Mouse (Mus musculus): ENCODE measurements around the gene Pxk. TPM values are rescaled to one million over a fixed set of nuclear protein-coding genes. Genes with fewer than 3 reads are reported as not detected.

Pxk gene
- polyA plus RNA-seq, 1 experiment from 2014 or later, result 31.5 TPM

DNA sequence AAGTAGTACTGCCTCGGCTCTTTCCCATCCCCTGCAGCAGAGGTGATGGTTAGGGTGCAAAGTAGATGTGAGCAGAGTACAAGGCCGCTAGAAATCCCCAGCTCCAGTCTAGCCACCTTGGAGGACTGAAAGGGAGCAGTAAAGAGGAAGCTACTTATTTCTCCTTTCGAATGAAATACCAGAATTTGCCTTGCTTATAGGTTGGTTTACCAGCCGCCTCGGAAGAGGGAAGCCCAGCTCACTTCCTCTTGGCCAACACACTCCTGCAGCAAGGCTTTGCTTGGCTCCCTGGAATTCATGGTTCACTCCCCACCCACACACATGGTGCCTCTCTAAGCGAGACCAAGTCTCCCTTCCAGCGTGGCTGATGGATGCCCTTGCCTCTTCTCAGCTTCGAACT lies 34.8 kb downstream of the Pxk start:
- no peak overlapping the region for H3K4me3 ChIP-seq
- H3K9ac ChIP-seq, result no peak overlapping the region
- no peak overlapping the region for H3K4me2 ChIP-seq (replicated peaks)
- no peaks in the 10 kb centered on the region for H3K4me1 ChIP-seq
- no peak overlapping the region for H3K27ac ChIP-seq
- H3K9me3 ChIP-seq, result no peaks in the 10 kb centered on the region
- 81% methylated on average over 8 of the region's 8 CpGs for WGBS
- peaks cover 24% of the 10 kb centered on the region for H3K36me3 ChIP-seq
- ATAC-seq (ENCODE audit: low FRiP score, low read depth), result no peak
- H3K27me3 ChIP-seq, result no peaks in the 10 kb centered on the region

GRCm38 (mm10) chr14:8134234-8134633 lies 36.2 kb downstream of the Pxk start:
- Histone ChIP-seq H3K4me1 (no peaks in the 10 kb centered on the region), H3K4me3 (no peak overlapping the region), H3K27ac (no peak overlapping the region), H3K9me3 (no peaks in the 10 kb centered on the region), H3K27me3 (no peaks in the 10 kb centered on the region), H3K9ac (no peak overlapping the region), H3K36me3 (peaks cover 29% of the 10 kb centered on the region), H3K4me2 (replicated peaks) (no peak overlapping the region)
- no peak for ATAC-seq (ENCODE audit: low FRiP score, low read depth)
- 73% methylated on average over 2 of the region's 2 CpGs for WGBS

- Histone ChIP-seq H3K9me3 (no peaks in the 10 kb centered on the region), H3K4me3 (no peak overlapping the region), H3K9ac (no peak overlapping the region), H3K27me3 (no peaks in the 10 kb centered on the region), H3K4me2 (replicated peaks) (no peak overlapping the region), H3K4me1 (peaks cover 5% of the 10 kb centered on the region; the same call in 1 of the 2 replicates), H3K36me3 (peaks cover 32% of the 10 kb centered on the region), H3K27ac (no peak overlapping the region)
- no peak for ATAC-seq (ENCODE audit: low FRiP score, low read depth)
- 69% methylated on average over 3 of the region's 3 CpGs for WGBS
Observed at GRCm38 (mm10) chr14:8135130-8135529, 37.1 kb downstream of the Pxk start.

DNA sequence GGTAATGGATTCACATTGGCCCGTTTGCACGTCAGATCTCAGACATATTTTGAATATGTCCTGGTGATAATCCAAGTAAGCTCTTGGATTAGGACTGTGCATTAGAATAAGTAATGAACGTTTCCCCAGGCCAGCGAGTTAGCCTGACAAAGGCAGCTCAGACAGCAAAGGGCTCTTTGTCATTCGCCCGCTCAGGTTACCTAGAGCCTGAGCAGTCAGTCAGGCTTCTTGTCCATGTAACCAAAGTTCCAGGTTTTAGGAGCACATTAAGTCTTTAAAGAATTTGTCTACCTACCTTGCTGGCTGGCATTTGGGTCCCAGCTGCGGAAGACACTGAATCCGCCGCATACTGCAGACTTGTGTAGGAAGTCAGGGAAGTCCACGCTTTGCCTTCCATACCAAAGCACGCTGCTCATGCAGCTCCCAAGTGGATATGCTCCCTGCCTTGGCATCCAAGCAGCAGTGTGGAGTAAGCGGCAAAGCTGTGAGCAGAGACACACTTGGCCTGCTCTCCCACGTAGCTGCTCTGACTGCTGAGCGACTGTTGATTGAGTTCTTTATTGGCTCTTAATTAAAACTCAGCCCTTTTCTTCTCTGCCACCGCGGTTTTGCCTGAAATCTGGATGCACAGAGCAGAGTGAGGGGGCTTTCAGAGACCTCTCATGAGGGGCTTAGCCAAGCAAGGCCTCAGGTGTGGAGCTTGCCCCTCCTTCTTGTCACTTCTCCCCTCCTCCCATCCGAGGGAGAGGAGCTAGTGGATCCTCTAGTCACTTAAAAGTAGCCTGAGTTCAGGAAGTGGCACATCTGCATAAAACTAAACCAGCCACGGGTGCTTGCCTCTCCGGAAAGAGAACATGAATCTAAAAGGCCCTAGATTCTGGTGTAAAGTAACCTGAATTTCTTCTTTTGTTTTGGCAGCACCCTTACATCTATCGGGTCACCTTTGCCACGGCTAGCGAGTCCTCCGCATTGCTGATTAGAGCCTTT lies 42.0 kb downstream of the Pxk start:
- Histone ChIP-seq H3K9me3 (no peaks in the 10 kb centered on the region), H3K36me3 (peaks cover 45% of the 10 kb centered on the region), H3K27me3 (no peaks in the 10 kb centered on the region), H3K4me2 (replicated peaks) (no peak overlapping the region), H3K4me3 (no peak overlapping the region), H3K27ac (no peak overlapping the region), H3K4me1 (peaks cover 7% of the 10 kb centered on the region; the same call in 1 of the 2 replicates), H3K9ac (no peak overlapping the region)
- WGBS, result 54% methylated on average over 23 of the region's 23 CpGs
- no peak for ATAC-seq (ENCODE audit: low FRiP score, low read depth)

DNA sequence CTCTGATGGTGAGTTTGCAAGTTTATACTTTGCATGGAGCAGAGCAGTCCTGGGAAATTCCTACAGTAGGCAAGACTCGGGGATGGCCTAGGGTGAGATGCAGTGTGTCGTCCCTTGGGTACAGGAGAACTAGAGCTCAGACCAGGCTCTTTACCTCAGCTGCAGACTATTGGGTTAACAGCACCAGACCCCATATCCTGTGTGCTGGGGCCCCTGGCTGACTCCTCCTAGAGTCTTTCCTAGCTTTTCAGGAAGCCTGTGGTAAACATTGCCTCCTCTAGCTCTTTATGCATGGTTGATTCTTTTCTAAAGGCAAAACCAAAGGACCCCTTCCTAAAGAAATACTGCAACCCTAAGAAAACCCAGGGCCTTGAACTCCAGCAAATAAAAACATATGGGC lies 43.1 kb downstream of the Pxk start:
- H3K9ac ChIP-seq, result no peak overlapping the region
- no peak overlapping the region for H3K4me2 ChIP-seq (replicated peaks)
- no peak overlapping the region for H3K4me3 ChIP-seq
- no peak overlapping the region for H3K27ac ChIP-seq
- H3K9me3 ChIP-seq, result no peaks in the 10 kb centered on the region
- 68% methylated on average over 2 of the region's 2 CpGs for WGBS
- ATAC-seq (ENCODE audit: low FRiP score, low read depth), result no peak
- H3K4me1 ChIP-seq, result peaks cover 7% of the 10 kb centered on the region; the same call in 1 of the 2 replicates
- H3K27me3 ChIP-seq, result no peaks in the 10 kb centered on the region
- peaks cover 50% of the 10 kb centered on the region for H3K36me3 ChIP-seq

GRCm38 (mm10) chr14:8145594-8146558 lies 47.9 kb downstream of the Pxk start:
- H3K4me3 ChIP-seq, result no peak overlapping the region
- no peaks in the 10 kb centered on the region for H3K4me1 ChIP-seq
- no peak overlapping the region for H3K9ac ChIP-seq
- H3K4me2 ChIP-seq (replicated peaks), result no peak overlapping the region
- H3K36me3 ChIP-seq, result peaks cover 44% of the 10 kb centered on the region
- H3K27ac ChIP-seq, result no peak overlapping the region
- no peaks in the 10 kb centered on the region for H3K9me3 ChIP-seq
- no peaks in the 10 kb centered on the region for H3K27me3 ChIP-seq
- WGBS, result 80% methylated on average over 13 of the region's 13 CpGs
- ATAC-seq (ENCODE audit: low FRiP score, low read depth), result no peak

DNA sequence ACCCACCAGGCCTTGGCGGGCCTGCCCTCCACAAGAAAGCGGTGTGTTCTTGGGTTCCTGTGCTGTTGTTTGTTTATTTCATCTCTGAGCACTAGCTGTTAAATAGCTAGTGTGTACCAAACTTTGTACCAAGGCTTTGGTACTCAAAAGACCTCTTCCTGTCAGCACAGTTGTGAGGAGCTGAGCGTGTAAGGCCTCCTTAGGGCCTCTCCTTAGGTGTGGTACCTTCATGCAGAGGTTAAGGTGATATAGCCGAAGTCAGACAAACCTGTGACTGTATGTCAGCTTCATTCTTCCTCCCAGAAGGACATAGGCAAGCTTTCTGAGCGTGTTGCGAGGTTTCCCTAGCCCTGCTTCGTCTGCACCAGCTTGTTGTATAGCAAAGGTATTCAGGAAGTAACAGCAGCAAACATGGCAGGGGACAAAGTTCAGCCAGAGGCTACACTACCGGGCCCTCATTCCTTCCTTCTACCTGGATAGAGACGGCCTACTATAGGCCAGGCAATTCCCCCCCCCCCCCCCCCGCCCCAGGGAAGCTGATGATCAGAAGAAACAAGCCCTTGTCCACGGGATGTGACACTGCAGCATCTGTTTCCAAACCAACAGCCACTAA lies 48.7 kb downstream of the Pxk start:
- no peak for ATAC-seq (ENCODE audit: low FRiP score, low read depth)
- no peak overlapping the region for H3K27ac ChIP-seq
- no peak overlapping the region for H3K4me2 ChIP-seq (replicated peaks)
- H3K9ac ChIP-seq, result no peak overlapping the region
- no peaks in the 10 kb centered on the region for H3K27me3 ChIP-seq
- no peak overlapping the region for H3K4me3 ChIP-seq
- no peaks in the 10 kb centered on the region for H3K9me3 ChIP-seq
- peaks cover 38% of the 10 kb centered on the region for H3K36me3 ChIP-seq
- 84% methylated on average over 10 of the region's 11 CpGs for WGBS
- H3K4me1 ChIP-seq, result no peaks in the 10 kb centered on the region

GRCm38 (mm10) chr14:8148842-8149241 lies 50.8 kb downstream of the Pxk start:
- no peaks in the 10 kb centered on the region for H3K27me3 ChIP-seq
- no peak overlapping the region for H3K4me3 ChIP-seq
- peaks cover 36% of the 10 kb centered on the region for H3K36me3 ChIP-seq
- WGBS, result 85% methylated on average over 8 of the region's 8 CpGs
- ATAC-seq (ENCODE audit: low FRiP score, low read depth), result no peak
- no peaks in the 10 kb centered on the region for H3K4me1 ChIP-seq
- no peak overlapping the region for H3K27ac ChIP-seq
- no peak overlapping the region for H3K9ac ChIP-seq
- no peaks in the 10 kb centered on the region for H3K9me3 ChIP-seq
- no peak overlapping the region for H3K4me2 ChIP-seq (replicated peaks)

- Histone ChIP-seq H3K4me1 (no peaks in the 10 kb centered on the region), H3K36me3 (peaks cover 21% of the 10 kb centered on the region), H3K27me3 (no peaks in the 10 kb centered on the region), H3K9me3 (no peaks in the 10 kb centered on the region), H3K4me2 (replicated peaks) (no peak overlapping the region), H3K27ac (no peak overlapping the region), H3K4me3 (no peak overlapping the region), H3K9ac (no peak overlapping the region)
- 92% methylated on average over 5 of the region's 5 CpGs for WGBS
- ATAC-seq (ENCODE audit: low FRiP score, low read depth), result no peak
Observed at GRCm38 (mm10) chr14:8151757-8152156, 53.7 kb downstream of the Pxk start.

DNA sequence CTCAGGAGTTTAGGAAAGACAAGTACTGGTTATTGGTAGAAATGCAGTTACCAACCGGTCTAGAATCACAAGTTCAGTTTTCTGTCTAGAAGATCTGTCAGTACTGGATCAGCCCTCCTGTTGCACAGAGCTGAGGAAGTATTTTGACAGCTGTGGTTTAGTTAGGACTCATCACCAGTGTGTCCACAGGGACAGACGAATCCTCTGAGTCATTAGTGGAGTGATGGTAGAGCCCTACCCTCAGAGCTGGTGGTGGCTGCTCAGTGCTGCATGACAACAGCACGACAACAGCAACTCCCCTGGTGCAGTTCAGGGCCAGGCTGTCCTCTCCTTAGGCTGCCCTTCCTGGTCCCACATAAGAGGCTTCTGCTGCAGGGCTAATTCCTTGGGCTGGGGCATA lies 56.1 kb downstream of the Pxk start:
- no peak overlapping the region for H3K4me2 ChIP-seq (replicated peaks)
- H3K4me1 ChIP-seq, result no peaks in the 10 kb centered on the region
- H3K9me3 ChIP-seq, result no peaks in the 10 kb centered on the region
- no peak overlapping the region for H3K9ac ChIP-seq
- H3K27me3 ChIP-seq, result no peaks in the 10 kb centered on the region
- WGBS, result 83% methylated on average over 3 of the region's 3 CpGs
- H3K27ac ChIP-seq, result no peak overlapping the region
- H3K4me3 ChIP-seq, result no peak overlapping the region
- ATAC-seq (ENCODE audit: low FRiP score, low read depth), result no peak
- H3K36me3 ChIP-seq, result peaks cover 21% of the 10 kb centered on the region

DNA sequence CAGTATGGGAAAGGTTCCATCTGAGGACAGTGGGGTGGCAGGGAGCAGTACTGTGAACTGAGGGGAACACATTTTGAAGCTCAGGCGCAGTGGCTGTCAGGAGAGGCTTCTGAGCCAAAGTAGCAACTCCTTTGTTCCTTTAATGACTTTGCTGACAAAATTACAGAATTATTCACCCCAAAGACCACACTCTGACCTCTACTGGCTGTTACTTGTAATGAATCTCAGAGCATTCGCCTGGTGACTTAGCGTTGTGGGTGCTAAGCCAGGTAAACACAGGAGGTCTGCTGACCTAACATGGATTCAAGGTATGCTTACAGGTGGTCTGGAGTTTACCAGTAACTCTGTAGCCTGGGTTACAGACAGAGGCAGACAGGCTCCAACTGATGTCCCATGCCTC lies 58.9 kb downstream of the Pxk start:
- Histone ChIP-seq H3K9me3 (no peaks in the 10 kb centered on the region), H3K4me3 (no peak overlapping the region), H3K4me1 (no peaks in the 10 kb centered on the region), H3K4me2 (replicated peaks) (no peak overlapping the region), H3K27me3 (no peaks in the 10 kb centered on the region), H3K27ac (no peak overlapping the region), H3K36me3 (peaks cover 32% of the 10 kb centered on the region), H3K9ac (no peak overlapping the region)
- 35% methylated on average over 3 of the region's 3 CpGs for WGBS
- no peak for ATAC-seq (ENCODE audit: low FRiP score, low read depth)

DNA sequence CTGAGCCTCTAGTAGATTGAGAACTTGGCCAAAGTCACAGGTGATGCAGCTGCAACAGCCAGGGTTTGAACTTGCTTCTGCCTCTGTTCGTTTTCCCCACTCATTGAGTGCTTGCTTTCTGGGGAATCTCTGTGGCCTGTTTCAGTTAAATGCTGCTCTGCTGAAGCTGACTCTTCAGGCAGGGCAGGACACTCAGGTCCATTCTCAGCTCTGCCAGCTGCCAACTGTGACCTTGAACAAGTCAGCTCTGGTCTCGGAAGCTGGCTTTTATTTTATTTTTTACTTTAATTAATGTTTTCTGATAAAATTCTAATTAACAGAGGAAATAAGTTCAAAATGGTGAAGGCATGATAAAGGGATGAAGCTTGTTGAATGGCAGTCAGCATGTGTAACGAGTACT lies 60.7 kb downstream of the Pxk start:
- Histone ChIP-seq H3K9me3 (no peaks in the 10 kb centered on the region), H3K27me3 (no peaks in the 10 kb centered on the region), H3K36me3 (peaks cover 38% of the 10 kb centered on the region), H3K4me2 (replicated peaks) (no peak overlapping the region), H3K4me1 (no peaks in the 10 kb centered on the region), H3K4me3 (no peak overlapping the region), H3K9ac (no peak overlapping the region), H3K27ac (no peak overlapping the region)
- ATAC-seq (ENCODE audit: low FRiP score, low read depth), result no peak
- 78% methylated on average over 3 of the region's 3 CpGs for WGBS

Measured in limb, embryonic 13.5 days (tissue).